Mouse (Mus musculus): ENCODE results near the gene Znrf3. TPM values are rescaled to one million over a fixed set of nuclear protein-coding genes. Genes with fewer than 3 reads are reported as not detected.
"Not testable (repeated sequence)": the region's sequence is repeated elsewhere in the genome, so short reads cannot be mapped to it uniquely, and the experiment has no call there.

Znrf3 gene
- 3.8 TPM for polyA plus RNA-seq (2012; fragmentation: generic; extraction: Trizol)

- TF ChIP-seq REST (IDR thresholded peaks at IDR 0.05; ENCODE audit: insufficient read depth, insufficient read length) (no peak), SRF (IDR thresholded peaks at IDR 0.05; ENCODE audit: control insufficient read depth, insufficient read length, low read depth) (no peak), POLR2A (IDR thresholded peaks at IDR 0.05; ENCODE audit: insufficient read length, low read depth) (peak; percentile 77), POLR2AphosphoS2 (IDR thresholded peaks at IDR 0.05; ENCODE audit: insufficient read length, low read depth) (peak; percentile 78), USF1 (IDR thresholded peaks at IDR 0.05; ENCODE audit: low read depth) (peak; percentile 38)
- Histone ChIP-seq H3K36me3 (ENCODE audit: control insufficient read depth, insufficient read depth) (no peaks in the 10 kb centered on the region), H3ac (ENCODE audit: control insufficient read depth, insufficient read length) (peak within 1 kb of the TSS; percentile 91), H3K27me3 (ENCODE audit: control insufficient read depth, insufficient read depth, insufficient read length) (no peaks in the 10 kb centered on the region), H3K79me2 (ENCODE audit: control insufficient read depth, insufficient read depth) (peaks cover 39% of the 10 kb centered on the region), H3K4me2 (ENCODE audit: low read depth) (peak within 1 kb of the TSS; percentile 95), H3K4me3 (peak within 1 kb of the TSS; percentile 56)
These were observed at the start of gene Znrf3 for GRCm38 (mm10) chr11:5444599-5445451. Gene Znrf3, minus strand, starts transcription at chr11:5444847.

DNA sequence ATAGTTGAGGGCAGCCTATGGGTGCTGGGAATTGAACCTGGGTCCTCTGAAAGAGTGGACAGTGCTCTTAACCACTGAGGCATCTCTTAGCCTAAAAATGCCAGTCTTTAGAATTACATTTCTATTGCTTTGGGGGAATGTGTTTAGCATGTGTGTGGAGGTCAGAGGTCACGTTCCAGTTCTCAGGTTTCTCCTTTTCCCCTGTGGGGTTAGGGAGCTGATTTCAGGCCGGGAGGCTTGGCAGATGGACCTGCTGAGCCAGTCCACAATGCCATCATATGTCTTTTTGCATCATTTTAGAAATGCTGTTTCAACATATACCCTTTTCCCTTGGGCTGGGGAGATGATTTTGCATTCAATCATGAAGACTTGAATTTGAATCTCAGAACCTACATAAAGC, 49.2 kb upstream of the Znrf3 start:
- Histone ChIP-seq H3ac (ENCODE audit: control insufficient read depth, insufficient read length) (no peak overlapping the region), H3K4me3 (no peak overlapping the region), H3K79me2 (ENCODE audit: control insufficient read depth, insufficient read depth) (no peaks in the 10 kb centered on the region), H3K27me3 (ENCODE audit: control insufficient read depth, insufficient read depth, insufficient read length) (no peaks in the 10 kb centered on the region), H3K36me3 (ENCODE audit: control insufficient read depth, insufficient read depth) (no peaks in the 10 kb centered on the region), H3K4me2 (ENCODE audit: low read depth) (no peak overlapping the region)
- TF ChIP-seq POLR2AphosphoS2 (IDR thresholded peaks at IDR 0.05; ENCODE audit: insufficient read length, low read depth) (no peak), TCF3 (IDR thresholded peaks at IDR 0.05; ENCODE audit: insufficient read length, low read depth) (no peak), E2F4 (IDR thresholded peaks at IDR 0.05; ENCODE audit: insufficient read depth) (no peak), CEBPB (IDR thresholded peaks at IDR 0.05; ENCODE audit: insufficient read depth, poor library complexity, severe bottlenecking) (no peak), MYOG (IDR thresholded peaks at IDR 0.05; ENCODE audit: control insufficient read depth in 1 of 3, insufficient read depth in 1 of 3, insufficient read length in 2 of 3, low read depth in 2 of 3) (no peak), MYOD1 (IDR thresholded peaks at IDR 0.05; ENCODE audit: control insufficient read depth in 1 of 3, insufficient read length in 2 of 3, low read depth in 2 of 3) (no peak), USF1 (IDR thresholded peaks at IDR 0.05; ENCODE audit: low read depth) (no peak), TCF12 (IDR thresholded peaks at IDR 0.05; ENCODE audit: insufficient read depth, poor library complexity, severe bottlenecking) (no peak), POLR2A (IDR thresholded peaks at IDR 0.05; ENCODE audit: insufficient read length, low read depth) (no peak), SRF (IDR thresholded peaks at IDR 0.05; ENCODE audit: control insufficient read depth, insufficient read length, low read depth) (no peak), MAX (IDR thresholded peaks at IDR 0.05; ENCODE audit: low read depth) (no peak), REST (IDR thresholded peaks at IDR 0.05; ENCODE audit: insufficient read depth, insufficient read length) (no peak)

GRCm38 (mm10) chr11:5491912-5492311, 47.3 kb upstream of the Znrf3 start:
- Histone ChIP-seq H3K4me3 (no peak overlapping the region), H3K36me3 (ENCODE audit: control insufficient read depth, insufficient read depth) (no peaks in the 10 kb centered on the region), H3ac (ENCODE audit: control insufficient read depth, insufficient read length) (no peak overlapping the region), H3K79me2 (ENCODE audit: control insufficient read depth, insufficient read depth) (no peaks in the 10 kb centered on the region), H3K4me2 (ENCODE audit: low read depth) (no peak overlapping the region), H3K27me3 (ENCODE audit: control insufficient read depth, insufficient read depth, insufficient read length) (no peaks in the 10 kb centered on the region)
- no peak for TF ChIP-seq TCF12 (IDR thresholded peaks at IDR 0.05; ENCODE audit: insufficient read depth, poor library complexity, severe bottlenecking)
- TF ChIP-seq SRF (IDR thresholded peaks at IDR 0.05; ENCODE audit: control insufficient read depth, insufficient read length, low read depth) = no peak
- TF ChIP-seq CEBPB (IDR thresholded peaks at IDR 0.05; ENCODE audit: insufficient read depth, poor library complexity, severe bottlenecking) = no peak
- TF ChIP-seq POLR2AphosphoS2 (IDR thresholded peaks at IDR 0.05; ENCODE audit: insufficient read length, low read depth) = no peak
- TF ChIP-seq E2F4 (IDR thresholded peaks at IDR 0.05; ENCODE audit: insufficient read depth) = no peak
- no peak for TF ChIP-seq USF1 (IDR thresholded peaks at IDR 0.05; ENCODE audit: low read depth)
- no peak for TF ChIP-seq MYOD1 (IDR thresholded peaks at IDR 0.05; ENCODE audit: control insufficient read depth in 1 of 3, insufficient read length in 2 of 3, low read depth in 2 of 3)
- no peak for TF ChIP-seq POLR2A (IDR thresholded peaks at IDR 0.05; ENCODE audit: insufficient read length, low read depth)
- no peak for TF ChIP-seq MYOG (IDR thresholded peaks at IDR 0.05; ENCODE audit: control insufficient read depth in 1 of 3, insufficient read depth in 1 of 3, insufficient read length in 2 of 3, low read depth in 2 of 3)

- H3K4me2 ChIP-seq (ENCODE audit: low read depth) = no peak overlapping the region
- H3K4me3 ChIP-seq = no peak overlapping the region
- TF ChIP-seq MYOG (IDR thresholded peaks at IDR 0.05; ENCODE audit: control insufficient read depth in 1 of 3, insufficient read depth in 1 of 3, insufficient read length in 2 of 3, low read depth in 2 of 3) = no peak
- TF ChIP-seq REST (IDR thresholded peaks at IDR 0.05; ENCODE audit: insufficient read depth, insufficient read length) = no peak
- no peak for TF ChIP-seq SRF (IDR thresholded peaks at IDR 0.05; ENCODE audit: control insufficient read depth, insufficient read length, low read depth)
- TF ChIP-seq TCF12 (IDR thresholded peaks at IDR 0.05; ENCODE audit: insufficient read depth, poor library complexity, severe bottlenecking) = no peak
- TF ChIP-seq MYOD1 (IDR thresholded peaks at IDR 0.05; ENCODE audit: control insufficient read depth in 1 of 3, insufficient read length in 2 of 3, low read depth in 2 of 3) = no peak
- no peak for TF ChIP-seq E2F4 (IDR thresholded peaks at IDR 0.05; ENCODE audit: insufficient read depth)
- no peak for TF ChIP-seq POLR2A (IDR thresholded peaks at IDR 0.05; ENCODE audit: insufficient read length, low read depth)
- TF ChIP-seq TCF3 (IDR thresholded peaks at IDR 0.05; ENCODE audit: insufficient read length, low read depth) = no peak
- no peak for TF ChIP-seq CEBPB (IDR thresholded peaks at IDR 0.05; ENCODE audit: insufficient read depth, poor library complexity, severe bottlenecking)
- no peak for TF ChIP-seq USF1 (IDR thresholded peaks at IDR 0.05; ENCODE audit: low read depth)
- no peak for TF ChIP-seq POLR2AphosphoS2 (IDR thresholded peaks at IDR 0.05; ENCODE audit: insufficient read length, low read depth)
- no peak for TF ChIP-seq MAX (IDR thresholded peaks at IDR 0.05; ENCODE audit: low read depth)
- H3ac ChIP-seq (ENCODE audit: control insufficient read depth, insufficient read length) = no peak overlapping the region
- H3K79me2 ChIP-seq (ENCODE audit: control insufficient read depth, insufficient read depth) = no peaks in the 10 kb centered on the region
- H3K27me3 ChIP-seq (ENCODE audit: control insufficient read depth, insufficient read depth, insufficient read length) = no peaks in the 10 kb centered on the region
- H3K36me3 ChIP-seq (ENCODE audit: control insufficient read depth, insufficient read depth) = no peaks in the 10 kb centered on the region
These were observed 46.5 kb upstream of the Znrf3 start for GRCm38 (mm10) chr11:5490989-5491656.

DNA sequence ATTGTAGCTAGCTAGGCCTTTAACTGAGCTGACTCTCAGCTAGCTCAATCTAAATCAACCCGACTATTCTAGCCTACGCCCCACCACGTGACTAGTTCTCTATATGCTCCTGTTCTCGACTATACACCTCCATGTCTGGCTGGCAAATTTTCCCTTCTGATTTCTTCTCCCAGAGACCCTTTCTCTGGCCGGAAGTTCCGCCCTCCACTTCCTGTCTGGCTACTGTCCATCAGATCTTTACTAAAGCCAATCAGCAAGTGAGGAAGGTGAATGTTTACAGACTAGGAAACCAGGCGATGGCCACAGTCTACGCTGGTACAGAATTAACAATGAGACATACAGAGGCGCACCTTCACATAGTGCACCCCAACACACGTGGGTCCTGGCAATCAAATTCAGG, 44.8 kb upstream of the Znrf3 start:
- H3K4me3 ChIP-seq; H3ac ChIP-seq (ENCODE audit: control insufficient read depth, insufficient read length); H3K27me3 ChIP-seq (ENCODE audit: control insufficient read depth, insufficient read depth, insufficient read length); H3K79me2 ChIP-seq (ENCODE audit: control insufficient read depth, insufficient read depth); H3K4me2 ChIP-seq (ENCODE audit: low read depth); H3K36me3 ChIP-seq (ENCODE audit: control insufficient read depth, insufficient read depth): not testable (repeated sequence)

All from myocyte (in vitro differentiated cells).